Mouse (Mus musculus): ENCODE data around the gene Zeb2.

Zeb2 gene

GRCm38 (mm10) chr2:45060768-45061167 lies 56.4 kb downstream of the Zeb2 start:
- DNase-seq (ENCODE audit: low spot score in 2 of 2) = no peak

GRCm38 (mm10) chr2:45060202-45060601 lies 57.0 kb downstream of the Zeb2 start:
- DNase-seq (ENCODE audit: low spot score in 2 of 2) = no peak

- DNase-seq (ENCODE audit: low spot score in 2 of 2) = no peak
Observed at GRCm38 (mm10) chr2:45059599-45059998, 57.6 kb downstream of the Zeb2 start.

GRCm38 (mm10) chr2:45059010-45059409 lies 58.2 kb downstream of the Zeb2 start:
- no peak for DNase-seq (ENCODE audit: low spot score in 2 of 2)

GRCm38 (mm10) chr2:45058183-45058582 lies 59.0 kb downstream of the Zeb2 start:
- no peak for DNase-seq (ENCODE audit: low spot score in 2 of 2)

GRCm38 (mm10) chr2:45056856-45057562 lies 60.2 kb downstream of the Zeb2 start:
- DNase-seq (ENCODE audit: low spot score in 2 of 2) = no peak

GRCm38 (mm10) chr2:45055926-45056325 lies 61.3 kb downstream of the Zeb2 start:
- DNase-seq (ENCODE audit: low spot score in 2 of 2) = no peak

- no peak for DNase-seq (ENCODE audit: low spot score in 2 of 2)
Observed at GRCm38 (mm10) chr2:45055034-45055615, 62.1 kb downstream of the Zeb2 start.

GRCm38 (mm10) chr2:45054070-45055025 lies 62.8 kb downstream of the Zeb2 start:
- no peak for DNase-seq (ENCODE audit: low spot score in 2 of 2)

- DNase-seq (ENCODE audit: low spot score in 2 of 2) = no peak
Observed at GRCm38 (mm10) chr2:45052587-45052986, 64.6 kb downstream of the Zeb2 start.

- DNase-seq (ENCODE audit: low spot score in 2 of 2) = no peak
Observed at GRCm38 (mm10) chr2:45051321-45051720, 65.9 kb downstream of the Zeb2 start.

GRCm38 (mm10) chr2:45049923-45050322 lies 67.3 kb downstream of the Zeb2 start:
- DNase-seq (ENCODE audit: low spot score in 2 of 2) = no peak

GRCm38 (mm10) chr2:45049279-45049678 lies 67.9 kb downstream of the Zeb2 start:
- DNase-seq (ENCODE audit: low spot score in 2 of 2) = no peak

GRCm38 (mm10) chr2:45040706-45041312 lies 76.4 kb downstream of the Zeb2 start:
- DNase-seq (ENCODE audit: low spot score in 2 of 2) = no peak

GRCm38 (mm10) chr2:45039503-45039902 lies 77.7 kb downstream of the Zeb2 start:
- no peak for DNase-seq (ENCODE audit: low spot score in 2 of 2)

GRCm38 (mm10) chr2:45028091-45028638 lies 89.0 kb downstream of the Zeb2 start:
- DNase-seq (ENCODE audit: low spot score in 2 of 2) = no peak

- no peak for DNase-seq (ENCODE audit: low spot score in 2 of 2)
Observed at GRCm38 (mm10) chr2:45017186-45017800, 99.9 kb downstream of the Zeb2 start.

GRCm38 (mm10) chr2:45013325-45013724 lies 103.9 kb downstream of the Zeb2 start:
- DNase-seq (ENCODE audit: low spot score in 2 of 2) = no peak

GRCm38 (mm10) chr2:45012676-45013075 lies 104.5 kb downstream of the Zeb2 start:
- no peak for DNase-seq (ENCODE audit: low spot score in 2 of 2)

- DNase-seq (ENCODE audit: low spot score in 2 of 2) = no peak
Observed at GRCm38 (mm10) chr2:45010701-45011100, 106.5 kb downstream of the Zeb2 start.

GRCm38 (mm10) chr2:44999906-45000305 lies 117.3 kb downstream of the Zeb2 start:
- DNase-seq (ENCODE audit: low spot score in 2 of 2) = no peak

All from urinary bladder, adult 18-20 months (tissue).